Mouse (Mus musculus) myocyte (in vitro differentiated cells): ENCODE measurements around the gene Cemip2. TPM values are rescaled to one million over a fixed set of nuclear protein-coding genes. Genes with fewer than 3 reads are reported as not detected.

Source experiments
- H3K27me3 ChIP-seq: one replicate; pipeline ENCODE4 v1.6.1; 2011; ENCODE audit not compliant: control insufficient read depth, insufficient read depth, insufficient read length
- H3K36me3 ChIP-seq: one replicate; pipeline ENCODE4 v1.6.1; 2011; ENCODE audit not compliant: control insufficient read depth, insufficient read depth
- H3K4me2 ChIP-seq: one replicate; pipeline ENCODE4 v1.6.1; 2011; ENCODE audit warnings: low read depth, control low read depth
- H3K4me3 ChIP-seq: one replicate; pipeline ENCODE4 v1.5.1; 2011; ENCODE audit warnings: mild to moderate bottlenecking, control low read depth, moderate library complexity
- H3K79me2 ChIP-seq: one replicate; pipeline ENCODE4 v1.6.1; 2011; ENCODE audit not compliant: control insufficient read depth, insufficient read depth
- H3ac ChIP-seq: one replicate; pipeline ENCODE4 v1.6.1; 2011; ENCODE audit not compliant: control insufficient read depth, insufficient read length
- CEBPB ChIP-seq: IDR thresholded peaks from 2 replicates; pipeline ENCODE4 v1.6.1; 2011; ENCODE audit warnings: mild to moderate bottlenecking, moderate library complexity; ENCODE audit not compliant: poor library complexity, insufficient read depth, severe bottlenecking
- E2F4 ChIP-seq: IDR thresholded peaks from one replicate; pipeline ENCODE4 v1.6.1; 2011; ENCODE audit warnings: mild to moderate bottlenecking, control low read depth, moderate library complexity; ENCODE audit not compliant: insufficient read depth
- MAX ChIP-seq: IDR thresholded peaks from one replicate; pipeline ENCODE4 v1.6.1; 2011; ENCODE audit warnings: low read depth, mild to moderate bottlenecking, control low read depth
- MYOD1 ChIP-seq, 3 experiments: IDR thresholded peaks; one replicate each; pipeline ENCODE4 v1.6.1; 2011; ENCODE audit warnings: control low read depth in 2 of 3, low read depth in 2 of 3, mild to moderate bottlenecking in 2 of 3, moderate library complexity in 1 of 3; ENCODE audit not compliant: insufficient read length in 2 of 3, control insufficient read depth in 1 of 3
- MYOG ChIP-seq, 3 experiments: IDR thresholded peaks; one replicate each; pipeline ENCODE4 v1.6.1; 2011; ENCODE audit warnings: control low read depth in 2 of 3, low read depth in 2 of 3, mild to moderate bottlenecking in 2 of 3; ENCODE audit not compliant: insufficient read length in 2 of 3, control insufficient read depth in 1 of 3, insufficient read depth in 1 of 3
- POLR2A ChIP-seq: IDR thresholded peaks from one replicate; pipeline ENCODE4 v1.6.1; 2011; ENCODE audit warnings: low read depth, mild to moderate bottlenecking, control low read depth, moderate library complexity; ENCODE audit not compliant: insufficient read length
- POLR2AphosphoS2 ChIP-seq: IDR thresholded peaks from one replicate; pipeline ENCODE4 v1.6.1; 2011; ENCODE audit warnings: low read depth, control low read depth; ENCODE audit not compliant: insufficient read length
- REST ChIP-seq: IDR thresholded peaks from one replicate; pipeline ENCODE4 v1.6.1; 2011; ENCODE audit warnings: mild to moderate bottlenecking, control low read depth, moderate library complexity; ENCODE audit not compliant: insufficient read depth, insufficient read length
- SRF ChIP-seq: IDR thresholded peaks from one replicate; pipeline ENCODE4 v1.6.1; 2011; ENCODE audit warnings: low read depth; ENCODE audit not compliant: control insufficient read depth, insufficient read length
- TCF12 ChIP-seq: IDR thresholded peaks from one replicate; pipeline ENCODE4 v1.6.1; 2011; ENCODE audit warnings: mild to moderate bottlenecking, control low read depth; ENCODE audit not compliant: poor library complexity, insufficient read depth, severe bottlenecking
- TCF3 ChIP-seq: IDR thresholded peaks from one replicate; pipeline ENCODE4 v1.6.1; 2011; ENCODE audit warnings: low read depth, control low read depth; ENCODE audit not compliant: insufficient read length
- USF1 ChIP-seq: IDR thresholded peaks from one replicate; pipeline ENCODE4 v1.6.1; 2011; ENCODE audit warnings: low read depth, mild to moderate bottlenecking, control low read depth, moderate library complexity
- polyA plus RNA-seq: library from polyadenylated mRNA; unstranded; fragments of >200 nt; fragmentation: generic; extraction: Trizol; gene quantifications from one replicate; pipeline ENCODE4 v1.2.1, GENCODE M21; 2012; ENCODE audit warnings: missing spikeins

The Cemip2 gene
- polyA plus RNA-seq, 1 experiment, result 14.5 TPM

GRCm38 (mm10) chr19:21781787-21782432 is 3.8 kb downstream of the Cemip2 start:
- H3K36me3 ChIP-seq, result peaks cover 6% of the 10 kb centered on the region
- peak; percentile 61 for TF ChIP-seq TCF12
- TF ChIP-seq MYOG (IDR thresholded peaks at IDR 0.05; ENCODE audit: control insufficient read depth in 1 of 3, insufficient read depth in 1 of 3, insufficient read length in 2 of 3, low read depth in 2 of 3), result peak in 1 of 3 experiments; percentile 73
- TF ChIP-seq E2F4, result no peak
- peak; percentile 23 to 62 (median 58) for TF ChIP-seq MYOD1 (IDR thresholded peaks at IDR 0.05; ENCODE audit: control insufficient read depth in 1 of 3, insufficient read length in 2 of 3, low read depth in 2 of 3)
- H3K27me3 ChIP-seq, result no peaks in the 10 kb centered on the region
- H3K4me3 ChIP-seq, result no peak overlapping the region
- H3ac ChIP-seq, result no peak overlapping the region
- peak overlapping the region; percentile 98 for H3K4me2 ChIP-seq
- peaks cover 81% of the 10 kb centered on the region for H3K79me2 ChIP-seq

GRCm38 (mm10) chr19:21783717-21784116 is 5.6 kb downstream of the Cemip2 start:
- no peak for TF ChIP-seq CEBPB
- H3K79me2 ChIP-seq, result peaks cover 90% of the 10 kb centered on the region
- no peak overlapping the region for H3K4me3 ChIP-seq
- peaks cover 6% of the 10 kb centered on the region for H3K36me3 ChIP-seq
- H3K27me3 ChIP-seq, result no peaks in the 10 kb centered on the region
- H3ac ChIP-seq, result no peak overlapping the region
- H3K4me2 ChIP-seq, result peak overlapping the region; percentile 34

- Histone ChIP-seq H3K4me2 (peak overlapping the region; percentile 34), H3K27me3 (no peaks in the 10 kb centered on the region), H3ac (no peak overlapping the region), H3K36me3 (peaks cover 6% of the 10 kb centered on the region), H3K79me2 (peaks cover 90% of the 10 kb centered on the region), H3K4me3 (no peak overlapping the region)
- TF ChIP-seq MYOD1 (IDR thresholded peaks at IDR 0.05; ENCODE audit: control insufficient read depth in 1 of 3, insufficient read length in 2 of 3, low read depth in 2 of 3) (peak in 1 of 3 experiments; percentile 12), MYOG (IDR thresholded peaks at IDR 0.05; ENCODE audit: control insufficient read depth in 1 of 3, insufficient read depth in 1 of 3, insufficient read length in 2 of 3, low read depth in 2 of 3) (peak in 1 of 3 experiments; percentile 23), USF1 (no peak)
Observed at GRCm38 (mm10) chr19:21784331-21785131, 6.4 kb downstream of the Cemip2 start.

GRCm38 (mm10) chr19:21785132-21785528 is 7.0 kb downstream of the Cemip2 start:
- no peaks in the 10 kb centered on the region for H3K27me3 ChIP-seq
- peaks cover 6% of the 10 kb centered on the region for H3K36me3 ChIP-seq
- H3K79me2 ChIP-seq, result peaks cover 90% of the 10 kb centered on the region
- TF ChIP-seq MYOD1 (IDR thresholded peaks at IDR 0.05; ENCODE audit: control insufficient read depth in 1 of 3, insufficient read length in 2 of 3, low read depth in 2 of 3) (no peak), TCF3 (no peak), POLR2A (no peak), CEBPB (no peak), POLR2AphosphoS2 (no peak), REST (no peak), USF1 (no peak), MYOG (IDR thresholded peaks at IDR 0.05; ENCODE audit: control insufficient read depth in 1 of 3, insufficient read depth in 1 of 3, insufficient read length in 2 of 3, low read depth in 2 of 3) (no peak)
- peak overlapping the region; percentile 34 for H3K4me2 ChIP-seq
- no peak overlapping the region for H3ac ChIP-seq
- H3K4me3 ChIP-seq, result no peak overlapping the region

GRCm38 (mm10) chr19:21787004-21787480 is 8.9 kb downstream of the Cemip2 start:
- H3K36me3 ChIP-seq, result peaks cover 5% of the 10 kb centered on the region

GRCm38 (mm10) chr19:21788999-21789398 is 10.9 kb downstream of the Cemip2 start:
- peak overlapping the region; percentile 70 for H3K4me2 ChIP-seq
- peaks cover 11% of the 10 kb centered on the region for H3K36me3 ChIP-seq
- no peaks in the 10 kb centered on the region for H3K27me3 ChIP-seq
- H3ac ChIP-seq, result no peak overlapping the region
- TF ChIP-seq MYOG (IDR thresholded peaks at IDR 0.05; ENCODE audit: control insufficient read depth in 1 of 3, insufficient read depth in 1 of 3, insufficient read length in 2 of 3, low read depth in 2 of 3), result no peak
- TF ChIP-seq SRF, result no peak
- TF ChIP-seq E2F4, result no peak
- no peak for TF ChIP-seq TCF12
- TF ChIP-seq POLR2AphosphoS2, result no peak
- no peak for TF ChIP-seq MYOD1 (IDR thresholded peaks at IDR 0.05; ENCODE audit: control insufficient read depth in 1 of 3, insufficient read length in 2 of 3, low read depth in 2 of 3)
- no peak for TF ChIP-seq POLR2A
- TF ChIP-seq MAX, result no peak
- TF ChIP-seq USF1, result no peak
- TF ChIP-seq TCF3, result no peak
- TF ChIP-seq CEBPB, result no peak
- no peak for TF ChIP-seq REST
- no peak overlapping the region for H3K4me3 ChIP-seq
- peaks cover 77% of the 10 kb centered on the region for H3K79me2 ChIP-seq

More at GRCm38 (mm10) chr19:21787004-21787480, 8.9 kb downstream of the Cemip2 start:
- H3K4me2 ChIP-seq, result no peak overlapping the region
- H3ac ChIP-seq, result no peak overlapping the region
- TF ChIP-seq SRF (no peak), CEBPB (peak; percentile 63; the same call in 1 of the 2 replicates)
- H3K79me2 ChIP-seq, result peaks cover 93% of the 10 kb centered on the region
- H3K27me3 ChIP-seq, result no peaks in the 10 kb centered on the region
- no peak overlapping the region for H3K4me3 ChIP-seq
